Mouse (Mus musculus): Measurements from ENCODE around the gene Trio.

Gene Trio

DNA sequence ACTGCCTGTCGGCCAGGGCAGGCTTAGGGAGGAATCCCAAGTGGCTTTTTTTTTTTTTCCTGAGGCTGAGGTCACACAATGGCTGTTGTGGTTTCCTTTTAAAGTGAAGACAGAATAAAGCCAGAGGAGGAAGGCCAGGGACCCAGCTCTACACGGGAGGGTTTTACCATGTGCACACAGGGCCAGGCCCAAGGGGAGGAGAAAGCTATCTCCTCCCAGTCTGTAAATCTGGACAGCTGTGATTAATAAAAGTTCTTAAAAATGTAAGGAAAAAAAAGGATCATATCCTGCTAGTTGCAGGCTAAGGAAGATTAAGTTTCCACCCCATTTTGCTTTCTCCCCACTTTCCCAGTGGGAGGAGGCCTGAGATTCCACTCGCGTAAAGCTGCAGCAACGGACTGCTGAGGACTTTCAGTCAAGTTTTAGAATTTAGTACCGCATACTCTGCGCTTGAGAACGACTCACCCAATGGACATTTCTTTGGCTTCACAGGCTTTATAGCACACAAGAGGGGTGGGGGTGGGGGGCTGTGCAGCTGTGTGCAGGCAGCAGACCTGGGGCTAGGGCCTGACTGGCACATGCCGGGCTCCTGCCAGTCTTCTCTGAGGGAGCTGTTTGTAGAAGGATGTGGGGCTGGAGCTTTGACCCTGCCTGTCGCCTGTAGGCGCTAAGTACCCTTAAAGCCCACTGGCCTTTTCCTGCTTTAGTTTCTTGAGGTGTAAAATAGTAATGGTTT is 248.0 kb downstream of the Trio start:
- DNase-seq (ENCODE audit: low read depth, low spot score) = no peak

DNA sequence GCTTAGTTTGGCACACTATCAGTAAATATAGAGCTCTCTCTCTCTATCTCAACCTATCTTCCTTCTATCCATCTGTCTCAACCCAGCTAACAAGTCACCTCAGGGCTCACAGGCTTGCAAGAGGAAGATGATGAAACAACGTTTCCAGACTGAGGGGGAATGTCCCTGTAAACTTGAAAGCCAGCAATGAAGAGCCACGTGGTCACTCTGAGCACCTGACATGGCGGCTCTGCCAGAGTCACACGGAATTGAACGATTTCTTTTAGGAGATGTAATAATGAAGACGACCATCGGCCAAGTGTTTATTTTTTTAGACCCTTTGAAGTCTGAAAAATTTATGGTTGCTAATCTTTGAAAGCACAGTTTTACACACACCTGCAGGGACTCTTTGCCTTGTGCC is 251.2 kb downstream of the Trio start:
- no peak for DNase-seq (ENCODE audit: low read depth, low spot score)

DNA sequence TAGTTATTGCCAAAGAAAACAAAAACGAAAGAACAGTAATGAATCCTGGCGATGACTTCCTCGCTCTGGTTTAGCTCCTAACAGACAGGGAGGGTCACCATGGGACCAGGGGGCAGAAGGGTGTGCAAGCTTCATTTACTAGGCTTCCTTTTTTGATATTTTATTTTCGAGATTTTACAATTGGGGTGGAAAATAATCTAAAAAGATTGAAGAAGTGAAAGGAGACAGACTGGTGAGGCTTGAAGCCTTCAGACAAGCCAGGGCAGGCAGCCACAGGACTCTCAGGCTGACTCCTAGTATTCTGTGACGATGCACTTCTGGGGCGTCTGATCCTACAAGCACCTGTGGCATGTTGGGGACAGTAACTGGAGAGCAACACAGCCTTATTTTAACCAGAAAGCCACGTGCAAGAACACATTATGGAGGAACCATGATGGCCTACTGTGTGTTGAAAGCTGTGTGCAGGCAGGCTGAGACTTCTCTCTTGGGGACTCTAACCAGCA is 253.5 kb downstream of the Trio start:
- DNase-seq (ENCODE audit: low read depth, low spot score) = no peak

DNA sequence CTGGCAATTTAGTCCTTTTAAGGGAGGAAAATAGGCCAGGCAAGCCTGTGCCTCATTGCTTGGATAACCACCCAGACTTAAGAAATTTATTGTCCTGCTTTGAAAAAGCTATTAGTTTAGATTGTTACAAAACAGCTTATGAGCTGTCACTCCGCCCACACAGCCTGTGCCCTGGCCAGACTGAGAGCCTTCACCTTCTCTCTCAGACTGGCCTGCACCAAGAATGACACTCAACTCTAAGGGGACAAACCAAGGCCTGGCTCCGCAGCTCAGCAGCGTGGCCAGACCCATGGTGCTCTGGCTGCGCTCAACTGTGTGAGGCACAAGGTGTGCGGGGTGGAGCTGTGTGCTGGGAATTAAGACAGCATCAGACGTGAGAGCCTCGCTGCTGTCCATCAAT is 254.1 kb downstream of the Trio start:
- DNase-seq (ENCODE audit: low read depth, low spot score) = no peak

DNA sequence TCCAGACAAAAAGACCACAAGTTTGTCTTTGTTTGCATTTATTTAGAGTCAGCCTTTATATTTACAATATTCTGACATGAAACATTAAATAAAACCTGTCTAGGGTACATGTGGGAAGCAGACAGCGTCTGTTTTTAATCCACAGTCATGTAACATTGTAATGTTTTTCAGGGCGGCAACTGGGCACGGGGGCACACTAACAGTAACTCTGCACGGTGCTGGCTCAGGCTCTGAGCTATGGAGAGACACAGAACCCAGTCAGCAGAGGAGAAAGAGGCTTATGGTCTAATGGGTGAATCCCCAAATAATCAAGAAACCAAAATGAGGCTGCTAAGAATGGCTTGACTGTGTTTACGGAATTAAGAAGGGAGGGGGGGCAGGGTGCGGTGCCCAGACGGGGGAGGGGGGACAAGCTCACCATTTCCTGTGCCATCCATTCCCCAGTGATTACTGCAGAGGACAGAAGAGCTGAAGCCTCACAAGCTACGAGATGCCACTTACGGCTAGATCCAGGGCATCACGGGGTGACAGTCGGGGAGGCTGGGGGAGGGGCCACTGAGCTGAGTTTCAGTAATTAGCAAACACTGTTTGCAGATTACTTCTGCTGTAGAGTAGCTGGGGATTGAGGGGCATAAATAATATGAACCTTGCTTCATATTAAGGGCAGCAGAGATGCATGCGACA is 255.0 kb downstream of the Trio start:
- no peak for DNase-seq (ENCODE audit: low read depth, low spot score)

GRCm38 (mm10) chr15:27761416-27761815 is 264.2 kb downstream of the Trio start:
- peak; percentile 55 for DNase-seq (ENCODE audit: low read depth, low spot score)

- DNase-seq (ENCODE audit: low read depth, low spot score) = no peak
These were observed 265.0 kb downstream of the Trio start for GRCm38 (mm10) chr15:27760655-27761054.

DNA sequence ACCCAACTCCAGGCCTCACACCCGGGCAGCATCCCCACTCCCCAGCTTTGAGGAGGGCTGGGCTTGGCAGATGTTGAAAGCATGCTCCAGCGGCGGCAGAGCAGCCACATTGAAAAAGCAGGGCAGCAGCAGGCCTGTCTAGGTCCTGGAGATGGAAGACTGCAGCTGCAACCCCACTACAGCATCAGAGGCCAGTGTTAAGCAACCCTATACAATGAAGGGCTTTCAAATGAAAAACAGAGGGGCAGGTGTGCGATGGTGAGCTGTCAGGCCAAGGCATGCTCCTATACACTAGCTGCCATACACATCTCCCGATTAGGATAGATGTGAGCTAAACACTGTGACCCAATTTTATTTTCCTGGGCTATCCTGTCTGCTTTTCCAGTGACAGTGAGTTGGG is 265.8 kb downstream of the Trio start:
- DNase-seq (ENCODE audit: low read depth, low spot score) = no peak

GRCm38 (mm10) chr15:27758680-27759079 is 267.0 kb downstream of the Trio start:
- no peak for DNase-seq (ENCODE audit: low read depth, low spot score)

DNA sequence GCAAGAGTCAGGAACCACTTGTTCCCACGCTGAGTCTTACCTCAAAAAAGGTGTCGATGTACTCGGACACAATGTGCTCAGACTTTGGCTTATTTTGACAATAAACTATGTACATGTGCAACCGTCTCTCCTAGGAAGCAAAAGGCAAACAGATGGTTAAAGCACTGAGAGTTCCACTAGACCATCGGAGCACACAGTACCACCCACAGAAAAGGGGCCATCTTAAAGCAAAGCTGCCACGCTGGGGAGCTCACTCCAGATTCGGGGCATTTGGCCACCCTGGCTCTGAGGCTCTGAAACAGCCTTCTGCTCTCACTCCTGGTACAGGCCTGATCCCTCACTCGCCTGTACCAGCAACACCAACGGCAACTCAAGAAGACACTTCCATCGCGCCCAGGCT is 269.2 kb downstream of the Trio start:
- peak; percentile 61 for DNase-seq (ENCODE audit: low read depth, low spot score)

DNA sequence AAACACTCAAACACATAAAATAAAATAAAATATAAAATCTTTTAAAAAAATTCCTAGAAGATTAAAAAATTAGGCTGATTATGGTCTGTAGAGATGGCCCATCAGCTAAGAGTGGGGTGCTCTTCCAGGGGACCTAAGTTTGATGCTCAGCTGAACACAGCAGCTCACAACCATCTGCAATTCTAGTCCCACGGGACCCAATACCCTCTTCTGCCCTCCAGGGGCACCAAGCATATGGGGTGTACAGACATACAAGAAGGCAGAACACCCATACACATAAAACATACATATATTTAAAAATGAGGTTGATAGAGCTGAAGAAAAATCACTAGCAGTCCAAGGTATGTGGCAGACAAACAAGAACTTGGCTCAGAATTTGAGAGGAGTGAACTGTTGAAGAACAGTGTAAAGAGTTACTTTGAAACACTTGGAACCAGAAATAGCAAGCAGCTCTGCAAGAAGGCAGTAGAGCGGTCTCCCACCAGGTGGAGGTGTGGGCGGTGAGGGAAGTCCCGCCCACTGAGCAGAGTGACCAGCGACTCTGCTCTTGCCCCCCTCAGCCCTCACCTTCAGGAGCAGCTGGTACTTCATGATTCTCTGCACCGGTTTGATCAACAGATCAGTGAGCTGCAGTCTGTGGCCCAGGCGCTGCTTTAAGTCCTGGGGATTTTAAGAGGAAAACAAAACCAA is 270.9 kb downstream of the Trio start:
- peak; percentile 42 for DNase-seq (ENCODE audit: low read depth, low spot score)

- no peak for DNase-seq (ENCODE audit: low read depth, low spot score)
These were observed 271.7 kb downstream of the Trio start for GRCm38 (mm10) chr15:27753923-27754322.

GRCm38 (mm10) chr15:27752677-27753342 is 272.8 kb downstream of the Trio start:
- peak; percentile 44 for DNase-seq (ENCODE audit: low read depth, low spot score)

DNA sequence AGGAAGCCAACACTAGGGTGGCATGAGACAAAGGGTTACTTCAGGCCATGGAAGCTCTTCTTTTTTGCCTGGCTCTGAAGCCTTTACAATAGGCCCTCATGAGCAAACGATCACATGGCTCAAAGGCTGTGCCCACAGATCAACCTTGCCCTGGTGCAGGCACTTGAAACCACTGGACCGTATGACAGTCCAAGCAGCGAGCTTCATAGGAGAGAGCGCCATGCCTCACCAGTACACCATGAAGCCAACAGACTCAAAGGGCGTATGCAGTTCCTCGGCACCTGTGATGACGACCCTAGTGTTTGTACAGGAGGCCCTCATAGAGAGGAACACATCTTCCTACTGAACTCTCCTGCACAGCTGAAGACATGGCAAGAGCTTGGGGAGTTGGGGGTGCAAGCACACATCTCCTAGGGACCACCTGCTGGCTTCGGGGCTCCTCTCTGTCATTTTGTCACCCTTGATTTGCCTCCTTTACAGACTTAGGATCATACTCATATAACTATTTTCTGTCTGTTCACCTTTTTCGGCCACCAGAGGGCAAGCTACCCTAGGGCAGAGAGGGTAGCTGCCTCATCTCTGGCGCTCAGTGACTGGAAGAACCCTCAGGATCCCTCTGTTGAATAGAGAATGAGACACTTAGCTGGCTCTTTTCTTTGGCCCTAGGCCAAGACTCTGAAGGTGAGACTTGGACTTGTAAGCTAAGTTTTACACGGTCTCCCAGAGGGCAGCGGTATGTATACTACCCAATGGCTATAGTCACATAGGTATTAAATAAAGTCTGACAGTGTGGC is 273.8 kb downstream of the Trio start:
- peak; percentile 77 for DNase-seq (ENCODE audit: low read depth, low spot score)

- DNase-seq (ENCODE audit: low read depth, low spot score) = no peak
These were observed 276.9 kb downstream of the Trio start for GRCm38 (mm10) chr15:27748739-27749138.

GRCm38 (mm10) chr15:27747512-27747911 is 278.1 kb downstream of the Trio start:
- DNase-seq (ENCODE audit: low read depth, low spot score) = no peak

DNA sequence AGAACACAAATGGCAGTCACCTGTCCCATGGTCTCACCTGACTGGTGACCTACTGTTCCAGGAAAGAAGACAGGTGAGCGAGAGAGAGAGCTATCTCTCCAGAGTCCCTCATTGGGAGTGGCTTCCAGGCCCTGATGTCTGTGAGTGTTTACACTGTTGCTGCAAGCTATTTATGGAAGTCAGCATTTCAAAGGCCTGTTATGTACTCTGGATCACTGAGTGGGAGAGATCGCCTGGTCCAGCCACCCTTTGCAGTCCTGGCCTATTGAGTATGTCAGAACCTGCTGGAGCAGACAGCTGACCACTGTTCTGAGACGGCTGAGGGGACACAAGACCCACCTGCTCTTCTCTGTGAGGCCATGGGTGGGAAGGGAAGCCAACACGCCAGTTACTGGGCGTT is 280.7 kb downstream of the Trio start:
- DNase-seq (ENCODE audit: low read depth, low spot score) = no peak

DNA sequence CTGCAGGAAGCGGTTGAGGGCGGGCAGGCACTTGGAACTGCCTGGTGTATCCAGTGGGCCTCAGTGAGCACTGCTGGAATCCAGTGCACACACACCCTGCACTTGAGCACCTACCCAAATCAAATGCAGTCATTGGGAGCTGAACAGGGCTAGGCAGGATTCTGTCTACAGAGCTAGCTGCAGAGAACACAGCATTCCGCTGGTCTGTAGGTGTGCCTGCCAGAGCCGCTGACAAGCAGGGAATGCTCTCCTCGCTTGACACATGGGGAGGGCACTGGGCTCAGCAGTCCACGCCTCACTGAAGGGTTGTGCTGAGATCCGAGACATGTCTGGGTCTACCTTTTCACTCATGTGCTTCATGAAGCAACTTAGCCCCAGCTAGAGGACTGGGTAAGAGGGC is 285.6 kb downstream of the Trio start:
- DNase-seq (ENCODE audit: low read depth, low spot score) = peak; percentile 44

DNA sequence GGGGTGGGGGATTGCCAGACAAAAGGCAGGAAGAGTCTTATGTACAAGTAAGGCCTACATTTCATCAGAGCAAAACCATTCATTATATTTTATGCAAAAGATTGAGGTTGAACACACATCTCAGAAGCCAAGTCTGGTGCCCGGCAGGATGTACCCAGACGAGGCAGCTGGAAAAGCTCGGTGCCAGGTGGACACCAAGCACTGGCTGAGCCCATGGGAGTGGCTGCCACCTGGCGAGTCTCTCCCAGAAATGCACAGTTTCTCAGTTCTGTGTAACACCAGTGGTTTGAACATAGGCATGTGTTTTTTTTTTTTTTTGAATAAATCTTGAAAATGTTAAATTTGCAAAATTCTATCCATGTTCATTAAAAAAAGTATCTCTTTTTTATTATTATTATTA is 293.8 kb downstream of the Trio start:
- peak; percentile 41 for DNase-seq (ENCODE audit: low read depth, low spot score)

DNA sequence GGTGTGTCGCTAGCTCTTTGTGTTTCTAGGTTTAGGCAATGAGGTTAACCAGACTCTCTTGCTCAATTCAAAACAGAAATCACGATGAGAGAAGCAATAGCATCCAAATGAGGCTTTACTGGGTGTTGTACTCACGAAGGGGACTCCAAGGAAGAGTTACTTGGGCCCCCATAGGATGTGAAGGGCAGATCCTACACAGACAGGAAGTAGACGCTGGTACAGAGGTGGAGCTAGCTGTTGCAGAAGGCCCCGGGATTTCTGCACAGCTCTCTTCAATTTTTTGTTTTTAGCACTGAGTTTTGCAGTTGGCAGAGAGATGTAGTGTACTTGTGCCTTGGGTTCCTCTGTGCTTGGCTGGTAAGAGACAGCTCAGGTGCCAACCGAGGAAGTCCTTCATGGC is 299.4 kb downstream of the Trio start:
- DNase-seq (ENCODE audit: low read depth, low spot score) = no peak

Data from brain, adult 2 months (tissue).